Mouse (Mus musculus) spleen, postnatal 14 days (tissue): ENCODE measurements around the gene Rps18.
"Not testable (repeated sequence)": the region's sequence is repeated elsewhere in the genome, so short reads cannot be mapped to it uniquely, and the experiment has no call there.

Experiments
- DNase-seq, 2 experiments: peaks; one replicate each; pipeline ENCODE4 v3.0.0; 2021 to 2022; ENCODE audit warnings: low spot score in 2 of 2

The Rps18 gene

DNA sequence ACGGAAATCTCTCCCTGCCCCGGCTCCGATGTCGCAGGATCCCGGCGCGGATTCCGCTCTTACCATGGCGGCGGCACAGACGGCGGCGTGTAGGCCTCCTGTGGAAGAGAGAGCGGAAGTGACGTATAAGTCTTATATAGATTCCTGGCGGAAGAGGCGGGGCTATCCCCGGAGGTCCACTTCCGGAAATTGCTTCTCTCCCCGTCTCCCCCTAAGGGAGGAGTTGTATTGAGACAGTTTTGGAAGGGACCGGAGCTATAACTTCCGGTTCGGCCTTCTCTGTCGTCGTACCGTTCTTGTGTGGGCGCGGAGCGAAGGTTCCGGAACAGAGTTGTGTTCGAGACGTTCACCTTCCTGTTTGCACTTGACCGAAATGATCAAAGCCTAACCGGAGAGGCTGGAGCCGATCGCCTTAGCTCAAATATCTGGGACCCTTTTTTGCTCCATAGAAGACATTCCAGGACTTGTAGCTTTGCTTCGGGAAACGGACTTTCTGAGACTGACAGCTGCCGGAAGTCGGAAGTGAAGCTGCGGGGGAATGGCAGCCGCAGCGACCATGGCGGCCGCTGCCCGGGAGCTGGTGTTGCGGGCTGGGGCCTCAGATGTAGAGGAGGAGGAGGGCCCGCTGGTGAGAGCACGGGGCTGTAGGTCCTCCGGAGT is at the start of gene Rps18, which contains the start of gene Vps52:
Gene Rps18 (minus strand): TSS at position 447 of the 660 bp plus-strand sequence.
Gene Vps52 (plus strand): TSS at position 258 of the 660 bp plus-strand sequence.
- peak; percentile 89 to 95 for DNase-seq

DNA sequence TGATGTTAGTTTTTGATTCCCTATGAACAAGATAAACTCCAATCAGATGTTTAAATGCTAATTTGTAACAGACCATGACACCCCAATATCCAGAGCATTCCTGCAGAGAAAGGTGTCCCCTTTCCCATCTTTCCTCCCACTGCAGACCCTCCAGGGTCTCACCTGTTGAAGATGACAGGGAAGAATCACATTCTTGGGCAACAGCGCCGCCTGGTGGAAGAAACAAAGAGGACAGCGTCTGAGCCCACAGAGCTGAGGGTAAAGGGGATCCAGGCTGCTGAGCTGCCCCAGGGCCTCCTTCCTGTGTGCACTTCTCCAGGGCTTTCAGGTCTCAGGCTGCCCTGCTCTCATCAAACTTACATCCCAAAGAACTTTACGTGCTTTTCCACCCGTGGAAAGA is 47.6 kb upstream of the Rps18 start:
- peak in 1 of 2 experiments; percentile 57 for DNase-seq

DNA sequence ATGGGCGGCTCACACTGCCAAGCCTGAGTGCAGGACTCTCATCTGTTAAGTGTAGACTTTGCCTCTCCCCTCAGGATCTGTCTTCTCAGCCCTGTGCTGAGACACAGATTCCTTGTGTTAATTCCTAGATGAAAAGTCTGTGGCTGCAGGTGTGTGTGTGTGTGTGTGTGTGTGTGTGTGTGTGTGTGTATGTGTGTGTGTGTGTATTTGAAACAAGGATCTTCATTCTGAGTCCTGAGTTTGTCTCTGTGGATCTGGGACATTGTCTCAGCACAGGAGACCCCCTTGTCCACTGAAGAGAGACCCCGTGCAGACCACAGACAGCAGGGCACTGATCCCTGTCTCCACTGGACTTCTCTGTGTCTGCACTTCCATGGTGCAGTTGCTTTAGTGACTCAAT is 45.0 kb upstream of the Rps18 start:
- DNase-seq = not testable (repeated sequence)

DNA sequence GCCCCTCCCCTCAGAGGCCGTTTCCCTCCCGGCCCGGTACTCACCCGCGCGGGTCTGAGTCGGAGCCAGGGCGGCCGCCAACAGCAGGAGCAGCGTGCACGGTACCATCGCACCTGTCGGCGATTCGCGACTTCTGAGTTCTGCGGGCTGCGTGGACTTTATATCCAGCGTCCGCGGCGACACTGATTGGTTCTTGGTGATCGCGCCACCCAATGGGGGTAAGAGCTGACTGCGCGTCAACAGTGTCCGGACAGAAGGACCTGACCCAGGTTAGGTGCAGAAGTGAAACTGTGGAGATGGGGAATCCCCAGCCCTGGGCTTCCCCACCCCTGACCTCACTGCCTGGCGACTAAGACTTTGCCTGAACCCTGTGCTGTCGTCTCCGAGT is 44.3 kb upstream of the Rps18 start, which contains the start of gene H2-K1:
Gene H2-K1 (minus strand): TSS at position 198 of the 388 bp plus-strand sequence.
- peak; percentile 81 to 92 for DNase-seq

DNA sequence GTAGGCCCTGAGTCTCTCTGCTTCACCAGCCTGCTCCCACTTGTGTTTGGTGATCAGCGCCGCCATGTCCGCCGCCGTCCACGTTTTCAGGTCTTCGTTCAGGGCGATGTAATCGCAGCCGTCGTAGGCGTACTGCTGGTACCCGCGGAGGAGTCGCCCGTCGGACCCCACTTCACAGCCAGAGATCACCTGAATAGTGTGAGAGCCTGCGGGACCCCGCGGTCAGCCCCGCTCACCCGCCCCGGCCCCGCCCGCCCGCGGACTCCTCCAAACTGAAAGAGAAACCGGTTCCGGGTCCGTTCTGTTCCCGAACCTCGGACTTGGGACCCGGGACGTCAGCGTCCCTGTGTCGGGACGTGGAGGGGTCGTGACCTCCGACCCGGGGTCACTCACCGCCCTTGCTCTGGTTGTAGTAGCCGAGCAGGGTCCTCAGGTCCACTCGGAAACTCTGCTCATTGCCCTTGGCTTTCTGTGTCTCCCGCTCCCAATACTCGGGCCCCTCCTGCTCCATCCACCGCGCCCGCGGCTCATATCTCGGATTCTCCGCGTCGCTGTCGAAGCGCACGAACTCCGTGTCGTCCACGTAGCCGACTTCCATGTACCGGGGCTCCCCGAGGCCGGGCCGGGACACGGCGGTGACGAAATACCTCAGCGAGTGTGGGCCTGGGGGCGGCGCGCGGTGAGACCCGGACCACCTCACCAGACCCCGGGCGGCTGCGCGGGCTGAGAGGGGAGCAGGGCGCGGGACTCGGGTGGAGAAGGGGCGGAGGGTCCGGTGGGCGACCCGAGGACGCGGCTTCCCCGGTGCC is 43.7 kb upstream of the Rps18 start:
- no peak for DNase-seq

DNA sequence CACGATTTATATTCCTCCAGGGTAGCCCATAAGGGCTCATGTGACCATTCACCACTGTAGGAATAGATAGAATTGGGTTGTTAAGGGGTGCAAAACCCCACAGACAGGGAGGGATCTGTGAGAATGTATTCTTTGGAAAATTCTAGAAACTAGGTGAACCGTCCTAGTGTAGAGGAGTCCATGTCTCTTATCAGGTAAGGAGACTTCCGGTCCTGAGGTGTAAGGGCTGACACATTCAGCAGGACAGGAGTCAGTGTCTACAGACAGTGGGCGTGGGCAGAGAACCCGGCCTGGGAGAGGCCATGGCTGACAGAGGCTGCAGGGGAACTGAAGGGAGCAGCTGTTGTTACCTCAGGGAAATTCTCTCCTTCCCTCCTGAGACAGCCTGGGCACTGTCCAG is 42.9 kb upstream of the Rps18 start:
- DNase-seq = not testable (repeated sequence)

DNA sequence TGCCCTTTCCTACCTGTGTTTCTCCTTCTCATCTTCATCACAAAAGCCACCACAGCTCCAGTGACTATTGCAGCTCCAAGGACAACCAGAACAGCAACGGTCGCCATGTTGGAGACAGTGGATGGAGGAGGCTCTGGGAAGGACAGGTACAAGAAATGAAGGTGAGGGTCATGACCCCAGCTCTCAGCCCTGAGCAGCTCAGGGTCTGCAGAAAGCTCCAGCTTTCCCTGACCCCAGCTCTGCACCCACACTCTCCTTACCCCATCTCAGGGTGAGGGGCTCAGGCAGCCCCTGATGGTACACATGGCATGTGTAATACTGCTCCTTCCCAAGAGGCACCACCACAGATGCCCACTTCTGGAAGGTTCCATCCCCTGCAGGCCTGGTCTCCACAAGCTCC is 41.2 kb upstream of the Rps18 start:
- DNase-seq = not testable (repeated sequence)

DNA sequence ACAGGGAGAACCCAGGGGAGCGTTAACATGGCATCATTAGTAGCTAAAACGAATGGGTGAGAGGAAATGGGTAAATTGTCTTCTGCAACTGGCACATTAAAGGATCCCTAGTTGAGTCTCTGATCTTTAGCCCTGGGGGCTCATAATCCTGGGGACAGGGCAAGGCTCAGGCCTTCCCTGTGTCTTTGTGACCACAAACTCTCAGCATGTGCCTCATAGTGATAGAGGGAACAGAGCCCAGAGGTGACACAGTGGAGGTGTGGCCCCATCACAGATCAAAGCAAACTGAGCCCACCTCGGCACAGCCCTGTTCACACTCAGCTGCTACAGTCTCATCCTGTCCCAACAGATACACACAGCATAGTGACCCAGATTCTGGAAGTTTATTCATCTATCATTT is 39.9 kb upstream of the Rps18 start:
- DNase-seq = no peak

DNA sequence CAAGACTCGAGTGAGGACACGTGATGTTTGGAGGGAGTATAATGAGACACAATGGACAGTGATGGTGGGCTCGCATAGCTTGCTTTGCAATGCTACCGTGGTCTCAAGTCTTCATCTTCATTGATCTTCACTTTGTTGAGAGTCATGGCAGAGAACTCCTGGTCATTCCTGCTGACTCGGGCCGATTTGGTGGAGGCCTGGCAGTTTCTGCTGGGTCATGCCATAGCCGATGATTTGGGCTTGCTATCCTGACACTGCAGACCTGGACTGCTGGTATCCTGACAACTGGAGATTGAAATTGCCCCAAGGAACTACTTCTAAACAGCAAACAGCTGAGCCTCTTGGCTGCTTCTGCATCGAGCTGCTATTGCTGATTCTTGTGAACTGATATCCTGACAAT is 39.2 kb upstream of the Rps18 start:
- no peak for DNase-seq

DNA sequence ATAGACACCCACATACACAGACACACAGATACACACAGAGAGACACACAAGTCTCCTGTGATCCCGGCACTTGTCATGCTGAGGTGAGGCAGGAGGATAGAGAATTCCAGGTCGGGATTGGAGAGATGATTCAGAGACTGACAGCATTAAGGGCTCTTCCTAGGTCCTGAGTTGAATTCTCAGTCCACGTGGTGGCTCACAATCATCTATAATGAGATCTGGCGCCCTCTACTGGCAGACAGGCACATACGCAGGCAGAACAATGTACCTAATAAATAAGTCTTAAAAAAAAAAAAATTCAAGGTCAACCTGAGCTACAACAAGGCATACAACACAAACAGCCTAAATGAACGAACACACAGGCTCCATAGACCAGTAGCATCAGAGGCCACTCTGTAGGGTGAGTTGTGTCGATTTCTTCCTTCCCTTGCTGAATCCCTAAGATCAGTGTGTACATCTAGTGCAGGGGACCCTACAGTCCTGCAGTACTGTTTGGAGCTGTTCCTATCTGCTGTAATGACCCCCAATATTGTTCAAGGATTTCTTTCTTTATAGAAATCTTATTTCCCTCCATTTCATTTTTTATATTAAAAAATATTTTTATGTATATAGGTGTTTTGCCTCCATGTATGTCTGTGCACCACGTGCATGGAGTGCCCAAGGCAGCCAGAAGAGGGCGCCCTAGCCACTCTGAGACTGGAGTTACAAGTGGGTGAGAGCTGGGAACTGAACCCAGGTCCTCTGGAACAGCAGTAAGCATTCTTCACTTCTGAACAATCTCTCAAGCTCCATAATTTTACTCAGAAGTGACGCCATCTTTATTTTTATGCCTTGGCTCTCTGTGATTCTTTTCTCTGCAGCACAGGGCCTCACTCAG is 36.2 kb upstream of the Rps18 start:
- peak in 1 of 2 experiments; percentile 62 for DNase-seq

DNA sequence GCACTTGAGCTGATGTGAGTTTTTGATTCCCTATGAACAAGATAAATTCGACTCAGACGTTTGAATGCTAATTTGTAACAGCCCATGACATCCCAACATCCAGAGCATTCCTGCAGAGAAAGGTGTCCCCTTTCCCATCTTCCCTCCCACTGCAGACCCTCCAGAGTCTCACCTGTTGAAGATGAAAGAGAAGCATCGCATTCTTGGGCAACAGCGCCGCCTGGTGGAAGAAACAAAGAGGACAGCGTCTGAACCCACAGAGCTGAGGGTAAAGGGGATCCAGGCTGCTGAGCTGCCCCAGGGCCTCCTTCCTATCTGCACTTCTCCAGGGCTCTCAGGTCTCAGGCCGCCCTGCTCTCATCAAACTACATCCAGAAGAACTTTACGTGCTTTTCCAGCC is 26.3 kb upstream of the Rps18 start:
- peak; percentile 49 to 70 for DNase-seq

DNA sequence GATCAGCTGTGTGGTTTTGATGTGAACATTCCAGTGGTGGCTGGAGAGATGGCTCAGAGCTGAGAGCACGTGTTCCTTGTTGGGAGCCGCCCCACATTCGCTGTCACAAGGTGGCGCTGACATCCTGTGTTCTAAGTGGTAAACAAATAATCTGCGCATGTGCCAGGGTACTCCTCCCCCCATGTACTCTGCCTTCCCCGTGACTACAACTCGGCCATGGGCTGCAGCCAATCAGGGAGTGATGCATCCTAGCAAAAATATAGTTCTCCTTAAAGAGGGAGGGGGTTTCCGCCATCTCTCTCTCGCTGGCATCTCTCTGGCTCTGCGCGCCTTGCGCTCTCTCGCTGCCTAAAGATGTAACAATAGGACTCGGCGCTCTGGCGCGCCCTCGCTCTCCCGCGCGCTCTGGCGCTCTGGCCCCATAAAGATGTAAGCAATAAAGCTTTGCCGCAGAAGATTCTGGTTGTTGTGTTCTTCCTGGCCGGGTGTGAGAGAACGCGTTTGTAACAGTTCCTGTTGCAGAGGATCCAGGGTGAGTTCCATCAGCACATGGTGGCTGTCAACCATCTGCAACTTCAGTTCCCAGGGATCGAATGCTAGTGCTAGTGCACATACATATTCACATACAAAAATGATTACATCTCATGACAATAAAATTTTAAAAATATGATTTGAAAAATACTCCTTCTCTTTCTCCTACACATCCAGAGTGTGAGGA is 25.6 kb upstream of the Rps18 start:
- peak; percentile 69 to 71 for DNase-seq

DNA sequence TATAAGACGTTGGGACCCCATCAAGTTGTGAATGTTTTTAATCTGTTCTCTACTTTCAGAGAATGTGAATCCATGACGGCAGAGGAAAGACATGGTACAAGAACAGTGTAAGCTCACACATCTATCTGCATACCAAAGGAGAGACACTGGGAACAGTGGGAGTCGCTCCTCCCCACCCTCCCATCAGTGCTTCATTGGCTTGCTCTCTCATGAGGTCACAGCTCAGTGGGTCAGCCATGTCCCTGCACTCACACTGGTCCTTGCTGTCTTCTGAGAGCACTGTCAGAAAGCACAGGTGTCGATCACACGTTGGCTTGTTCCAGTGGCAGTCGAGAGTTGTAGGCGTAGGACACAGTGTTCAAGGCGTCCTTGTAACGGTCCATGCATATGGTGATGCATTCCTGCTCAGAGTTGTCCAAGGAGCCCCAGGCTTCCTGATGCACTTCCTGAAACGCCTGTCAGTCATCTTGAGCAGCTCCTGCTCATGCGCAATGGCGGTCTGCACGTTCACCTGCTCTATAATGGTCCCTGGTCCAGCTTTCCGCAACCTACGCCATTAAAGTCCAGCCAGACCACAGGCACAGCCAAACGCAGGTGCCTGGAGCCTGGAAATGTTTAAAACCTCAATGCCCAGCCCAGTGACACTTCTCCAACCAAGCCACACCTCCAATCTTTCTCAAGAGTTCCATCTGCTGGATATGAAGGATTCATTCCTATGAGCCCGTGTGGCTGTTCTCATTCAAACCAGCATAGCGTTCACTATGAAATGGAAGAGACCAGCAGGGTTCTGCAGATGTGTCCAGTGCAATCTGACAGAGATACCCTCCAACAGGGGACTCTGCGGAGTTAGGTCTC is 24.6 kb upstream of the Rps18 start:
- DNase-seq = no peak

DNA sequence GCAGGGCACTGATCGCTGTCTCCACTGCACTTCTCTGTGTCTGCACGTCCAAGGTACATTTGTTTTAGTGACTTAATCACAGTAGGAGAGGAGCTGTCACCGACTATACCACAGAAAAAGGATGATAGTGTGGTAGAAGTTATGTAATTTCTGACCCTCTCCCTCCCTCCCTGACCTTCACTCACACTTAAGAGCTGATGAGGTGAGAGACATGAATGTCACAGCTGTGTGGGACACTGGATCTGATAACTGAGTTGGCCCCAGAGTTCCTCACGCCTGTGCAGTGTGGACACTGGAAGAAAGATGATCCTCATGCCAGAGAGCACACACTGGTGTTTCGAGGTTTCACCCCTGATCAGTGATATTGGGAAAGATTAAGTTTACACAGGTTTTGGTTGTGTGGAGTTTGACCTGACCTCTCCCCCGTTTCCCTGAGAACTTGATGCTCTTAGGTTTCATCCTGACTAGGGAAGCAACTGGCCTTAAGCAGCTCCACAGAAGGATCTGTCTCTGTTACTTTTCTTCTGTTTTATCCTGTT is 23.8 kb upstream of the Rps18 start:
- no peak for DNase-seq

DNA sequence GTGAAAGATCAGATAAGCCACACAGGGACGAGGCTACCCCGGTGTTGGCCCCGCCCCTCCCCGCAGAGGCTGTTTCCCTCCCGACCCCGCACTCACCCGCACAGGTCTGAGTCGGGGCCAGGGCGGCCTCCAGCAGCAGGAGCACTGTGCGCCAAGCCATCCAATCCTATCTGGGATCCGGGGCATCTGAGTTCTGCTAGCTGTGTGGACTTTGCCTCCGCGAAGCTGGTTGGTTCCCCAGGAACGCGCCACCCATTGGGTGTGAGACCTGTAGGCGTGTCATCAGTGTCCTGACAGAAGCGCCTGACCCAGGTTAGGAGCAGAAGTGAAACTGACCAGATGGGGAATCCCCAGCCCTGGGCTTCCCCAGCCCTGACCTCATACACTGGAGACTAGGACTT is 22.8 kb upstream of the Rps18 start:
- peak; percentile 59 to 73 for DNase-seq

DNA sequence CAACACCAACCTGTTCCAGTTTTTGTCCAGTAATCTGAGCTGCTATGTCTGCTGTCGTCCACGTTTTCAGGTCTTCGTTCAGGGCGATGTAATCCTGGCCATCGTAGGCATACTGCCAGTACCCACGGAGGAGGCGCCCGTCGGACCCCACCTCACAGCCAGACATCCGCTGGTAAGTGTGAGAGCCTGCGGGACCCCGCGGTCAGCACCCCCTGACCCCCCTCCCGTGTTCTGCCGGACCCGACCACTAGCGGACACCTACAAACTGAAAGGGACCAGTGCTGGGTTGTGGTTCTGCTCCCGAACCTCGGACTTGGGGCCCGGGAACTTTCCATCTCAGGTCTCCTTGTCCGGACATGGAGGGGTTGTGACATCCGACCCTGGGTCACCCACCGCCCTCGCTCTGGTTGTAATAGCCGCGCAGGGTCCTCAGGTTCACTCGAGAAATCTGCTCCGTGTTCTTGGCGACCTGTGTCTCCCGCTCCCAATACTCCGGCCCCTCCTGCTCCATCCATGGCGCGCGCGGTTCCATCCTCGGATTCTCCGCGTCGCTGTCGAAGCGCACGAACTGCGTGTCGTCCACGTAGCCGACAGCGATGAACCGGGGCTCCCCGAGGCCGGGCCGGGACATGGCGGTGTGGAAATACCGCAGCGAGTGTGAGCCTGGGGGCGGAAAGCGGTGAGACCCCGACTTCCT is 22.2 kb upstream of the Rps18 start:
- DNase-seq = no peak

DNA sequence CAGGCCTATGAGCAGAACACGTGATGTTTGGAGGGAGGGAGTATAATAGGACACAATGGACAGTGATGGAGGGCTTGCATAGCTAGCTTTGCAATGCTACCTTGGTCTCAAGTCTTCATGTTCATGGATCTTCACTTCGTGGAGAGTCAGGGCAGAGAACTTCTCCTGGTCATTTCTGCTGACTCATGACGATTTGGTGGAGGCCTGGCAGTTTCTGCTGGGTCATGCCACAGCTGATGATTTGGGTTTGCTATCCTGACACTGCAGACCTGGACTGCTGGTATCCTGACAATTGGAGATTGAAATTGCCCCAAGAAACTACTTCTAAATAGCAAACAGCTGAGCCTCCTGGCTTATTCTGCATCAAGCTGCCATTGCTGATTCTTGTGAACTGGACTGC is 17.8 kb upstream of the Rps18 start:
- no peak for DNase-seq

DNA sequence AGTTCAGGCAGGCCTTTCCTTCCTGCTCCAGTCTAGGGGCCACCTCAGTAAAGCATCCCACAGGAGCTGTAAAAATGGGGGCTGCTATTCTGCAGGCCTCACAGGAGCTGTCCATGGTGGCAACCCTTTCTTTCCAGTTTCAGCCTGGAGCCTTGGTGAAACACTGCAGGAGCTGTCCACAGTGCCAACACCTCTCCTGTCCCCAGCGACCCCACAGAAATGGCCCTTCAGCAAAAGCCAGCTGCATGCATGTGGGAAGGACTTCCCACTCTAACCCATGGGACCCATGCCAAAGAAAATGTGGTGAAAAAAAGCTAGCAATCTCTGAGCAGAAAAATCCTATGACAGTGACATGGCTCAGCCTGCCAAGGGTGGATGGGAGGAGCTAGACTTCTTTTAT is 16.9 kb upstream of the Rps18 start:
- DNase-seq = no peak

DNA sequence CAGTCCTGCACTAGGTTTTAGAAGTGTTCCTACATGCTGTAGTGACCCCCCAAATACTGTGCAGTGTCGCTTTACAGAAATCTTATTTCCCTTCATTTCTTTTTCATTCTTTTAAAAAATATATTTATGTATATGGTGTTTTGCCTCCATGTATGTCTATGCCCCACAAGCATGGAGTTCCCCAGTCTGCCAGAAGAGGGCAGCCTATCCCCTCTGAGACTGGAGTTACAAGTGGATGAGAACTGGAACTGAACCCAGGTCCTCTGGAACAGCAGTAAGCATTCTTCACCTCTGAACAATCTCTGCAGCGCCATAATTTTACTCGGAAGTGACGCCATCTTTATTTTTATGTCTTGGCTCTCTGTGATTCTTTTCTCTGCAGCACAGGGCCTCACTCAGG is 13.6 kb upstream of the Rps18 start:
- no peak for DNase-seq

DNA sequence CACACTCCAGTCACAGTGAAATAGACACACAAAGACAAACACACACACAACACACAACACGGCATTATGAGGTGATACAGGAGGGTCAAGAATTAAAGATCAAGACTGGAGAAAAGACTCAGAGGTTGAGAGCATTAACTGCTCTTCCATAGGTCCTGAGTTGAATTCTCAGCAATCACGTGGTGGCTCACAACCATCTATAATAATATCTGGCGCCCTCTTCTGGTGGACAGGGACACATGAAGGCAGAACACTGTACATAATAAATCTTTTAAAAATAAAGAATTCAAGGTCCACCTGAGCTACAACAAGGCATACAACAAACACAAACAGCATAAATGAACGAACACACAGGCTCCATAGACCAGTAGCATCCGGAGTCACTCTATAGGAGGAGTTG is 13.1 kb upstream of the Rps18 start:
- DNase-seq = no peak
